Mouse (Mus musculus): ENCODE data around the gene BC049352. TPM values are rescaled to one million over a fixed set of nuclear protein-coding genes. Genes with fewer than 3 reads are reported as not detected.

BC049352 gene
- polyA plus RNA-seq, 1 experiment from 2014 or later, result not detected

DNA sequence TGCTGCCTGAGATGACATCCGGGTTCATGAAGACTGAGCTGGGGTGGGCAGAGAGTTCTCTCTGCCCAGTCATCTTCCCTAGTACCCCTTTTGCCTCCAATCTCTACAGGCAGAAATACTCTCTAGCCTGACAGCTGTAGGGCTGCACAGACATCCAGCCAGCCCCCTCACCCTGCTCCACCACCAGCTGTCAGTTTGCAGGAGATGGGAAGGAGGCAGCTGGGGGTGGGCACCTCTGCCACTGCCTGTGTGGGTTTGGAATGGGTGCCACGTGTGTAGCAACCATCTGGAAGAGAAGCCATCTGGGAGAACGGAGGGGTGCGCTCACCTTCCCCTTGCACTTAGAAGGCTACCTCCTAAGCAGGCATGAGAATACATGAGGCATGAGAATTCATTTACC lies 3.4 kb downstream of the BC049352 start:
- Histone ChIP-seq H3K9me3 (ENCODE audit: control insufficient read depth, low read length) (no peaks in the 10 kb centered on the region), H3K9ac (ENCODE audit: low read length) (no peak overlapping the region), H3K4me3 (ENCODE audit: low read depth, low read length) (no peak overlapping the region), H3K4me2 (no peak overlapping the region), H3K4me1 (ENCODE audit: control insufficient read depth, insufficient read depth, low read length) (no peaks in the 10 kb centered on the region), H3K27ac (ENCODE audit: low read depth, low read length) (no peak overlapping the region), H3K36me3 (ENCODE audit: control insufficient read depth, insufficient read depth, low read length) (no peaks in the 10 kb centered on the region), H3K27me3 (ENCODE audit: control insufficient read depth, insufficient read depth, low read length) (no peaks in the 10 kb centered on the region)
- ATAC-seq (ENCODE audit: low FRiP score), result no peak
- DNase-seq (ENCODE audit: low spot score, missing footprints), result no peak
- 78% methylated on average over 4 of the region's 4 CpGs for WGBS

DNA sequence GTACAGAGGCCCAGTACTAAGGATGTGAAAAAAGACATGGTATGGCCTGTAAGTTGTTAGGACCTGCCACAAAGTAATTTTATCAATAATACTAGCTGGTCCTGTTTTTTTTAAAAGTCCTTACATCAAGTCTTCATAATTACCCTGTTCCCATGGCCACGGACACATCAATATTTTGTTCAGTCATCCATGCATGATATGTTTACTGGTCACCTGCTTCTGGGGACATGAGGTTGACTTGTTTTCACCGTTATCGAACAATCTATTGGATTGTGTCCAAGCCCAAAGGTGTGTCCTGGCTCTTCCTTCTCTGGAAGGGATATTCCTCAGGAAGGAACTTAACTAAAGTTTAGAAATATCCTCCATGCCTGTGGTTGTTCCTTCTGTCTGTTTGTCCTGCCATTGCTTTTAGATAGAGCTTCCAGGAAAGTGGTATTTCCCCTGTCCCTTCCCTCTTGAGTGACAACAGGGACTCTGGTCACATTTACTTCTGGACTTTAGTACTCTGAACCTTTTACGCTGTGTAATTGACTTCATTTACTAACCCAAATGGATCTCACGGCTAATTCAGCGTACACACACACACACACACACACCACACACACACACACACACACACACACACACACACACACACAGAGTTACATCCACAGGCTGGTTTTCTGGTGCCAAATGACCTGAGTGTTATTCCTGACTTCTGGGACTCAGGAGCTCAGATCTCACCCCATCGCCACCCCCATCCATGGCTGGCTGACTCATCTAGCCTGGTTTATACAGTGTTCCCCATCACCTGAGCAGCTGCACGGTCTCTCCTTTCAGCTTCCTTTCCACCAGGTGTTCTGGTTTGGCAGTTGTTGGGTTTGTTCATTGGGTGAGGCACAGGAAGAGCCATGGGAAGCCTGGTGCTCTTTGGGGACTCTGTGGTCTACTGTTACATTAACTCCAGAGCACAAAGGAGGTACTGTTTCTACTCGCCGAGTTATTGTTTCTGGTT lies 7.1 kb downstream of the BC049352 start:
- Histone ChIP-seq H3K9ac (ENCODE audit: low read length) (no peak overlapping the region), H3K27ac (ENCODE audit: low read depth, low read length) (no peak overlapping the region), H3K27me3 (ENCODE audit: control insufficient read depth, insufficient read depth, low read length) (no peaks in the 10 kb centered on the region), H3K4me2 (no peak overlapping the region), H3K36me3 (ENCODE audit: control insufficient read depth, insufficient read depth, low read length) (no peaks in the 10 kb centered on the region), H3K4me3 (ENCODE audit: low read depth, low read length) (no peak overlapping the region), H3K9me3 (ENCODE audit: control insufficient read depth, low read length) (no peaks in the 10 kb centered on the region), H3K4me1 (ENCODE audit: control insufficient read depth, insufficient read depth, low read length) (no peaks in the 10 kb centered on the region)
- no peak for ATAC-seq (ENCODE audit: low FRiP score)
- DNase-seq (ENCODE audit: low spot score, missing footprints), result no peak
- 92% methylated on average over 10 of the region's 10 CpGs for WGBS

DNA sequence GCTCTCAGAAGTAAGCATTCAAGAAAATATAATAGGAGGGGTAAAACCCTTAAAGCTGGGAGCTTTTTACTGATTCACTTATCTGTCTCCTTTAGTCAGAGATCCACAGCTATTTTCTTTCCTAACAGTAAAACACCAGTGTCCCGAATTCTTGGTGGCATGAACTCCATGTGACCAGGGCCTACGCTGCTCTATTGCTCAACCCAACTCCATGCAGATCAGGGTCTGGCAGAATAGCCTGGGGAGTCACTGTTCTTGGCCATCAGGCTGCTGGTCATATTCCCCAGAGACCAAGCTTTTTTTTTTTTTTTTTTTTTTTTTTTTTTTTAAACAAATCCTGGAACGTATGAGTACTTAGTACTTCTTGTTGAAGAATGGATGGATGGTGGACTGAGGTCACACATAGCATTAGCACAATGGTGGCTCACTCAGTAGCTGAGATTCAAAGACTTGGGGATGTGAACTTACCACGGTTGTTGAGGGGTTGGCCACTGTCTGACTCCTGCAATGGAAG lies 7.9 kb downstream of the BC049352 start:
- 83% methylated on average over 4 of the region's 4 CpGs for WGBS
- no peaks in the 10 kb centered on the region for H3K9me3 ChIP-seq (ENCODE audit: control insufficient read depth, low read length)
- no peaks in the 10 kb centered on the region for H3K27me3 ChIP-seq (ENCODE audit: control insufficient read depth, insufficient read depth, low read length)
- H3K36me3 ChIP-seq (ENCODE audit: control insufficient read depth, insufficient read depth, low read length), result no peaks in the 10 kb centered on the region
- no peak overlapping the region for H3K27ac ChIP-seq (ENCODE audit: low read depth, low read length)
- H3K4me2 ChIP-seq, result no peak overlapping the region
- H3K4me1 ChIP-seq (ENCODE audit: control insufficient read depth, insufficient read depth, low read length), result no peaks in the 10 kb centered on the region
- no peak for DNase-seq (ENCODE audit: low spot score, missing footprints)
- ATAC-seq (ENCODE audit: low FRiP score), result no peak
- H3K4me3 ChIP-seq (ENCODE audit: low read depth, low read length), result no peak overlapping the region
- no peak overlapping the region for H3K9ac ChIP-seq (ENCODE audit: low read length)

DNA sequence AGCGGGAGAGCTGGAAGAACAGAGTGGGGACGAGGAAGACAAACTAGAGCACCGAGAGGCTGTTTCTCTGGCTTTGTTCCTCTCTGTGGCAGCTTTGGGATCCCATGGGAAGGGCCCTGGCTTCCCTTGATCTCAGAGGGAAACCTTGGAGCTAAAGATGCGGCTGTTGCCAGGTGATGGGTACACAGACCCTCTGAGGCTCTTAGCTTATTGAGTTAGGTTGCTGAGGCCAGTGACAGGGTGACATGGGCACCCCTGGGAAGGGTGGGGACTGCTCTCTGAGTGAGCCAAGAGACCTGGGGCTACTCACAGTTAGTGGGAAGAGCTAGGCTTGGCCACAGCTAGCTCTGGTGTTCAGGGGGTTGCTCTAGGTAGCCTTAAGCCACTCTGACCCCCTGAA lies 13.7 kb downstream of the BC049352 start:
- H3K9me3 ChIP-seq (ENCODE audit: control insufficient read depth, low read length), result no peaks in the 10 kb centered on the region
- H3K36me3 ChIP-seq (ENCODE audit: control insufficient read depth, insufficient read depth, low read length), result no peaks in the 10 kb centered on the region
- H3K9ac ChIP-seq (ENCODE audit: low read length), result no peak overlapping the region
- no peak overlapping the region for H3K4me2 ChIP-seq
- H3K27ac ChIP-seq (ENCODE audit: low read depth, low read length), result no peak overlapping the region
- H3K27me3 ChIP-seq (ENCODE audit: control insufficient read depth, insufficient read depth, low read length), result no peaks in the 10 kb centered on the region
- DNase-seq (ENCODE audit: low spot score, missing footprints) (no peak), ATAC-seq (ENCODE audit: low FRiP score) (no peak)
- no peaks in the 10 kb centered on the region for H3K4me1 ChIP-seq (ENCODE audit: control insufficient read depth, insufficient read depth, low read length)
- WGBS, result 63% methylated on average over 4 of the region's 4 CpGs
- H3K4me3 ChIP-seq (ENCODE audit: low read depth, low read length), result no peak overlapping the region

DNA sequence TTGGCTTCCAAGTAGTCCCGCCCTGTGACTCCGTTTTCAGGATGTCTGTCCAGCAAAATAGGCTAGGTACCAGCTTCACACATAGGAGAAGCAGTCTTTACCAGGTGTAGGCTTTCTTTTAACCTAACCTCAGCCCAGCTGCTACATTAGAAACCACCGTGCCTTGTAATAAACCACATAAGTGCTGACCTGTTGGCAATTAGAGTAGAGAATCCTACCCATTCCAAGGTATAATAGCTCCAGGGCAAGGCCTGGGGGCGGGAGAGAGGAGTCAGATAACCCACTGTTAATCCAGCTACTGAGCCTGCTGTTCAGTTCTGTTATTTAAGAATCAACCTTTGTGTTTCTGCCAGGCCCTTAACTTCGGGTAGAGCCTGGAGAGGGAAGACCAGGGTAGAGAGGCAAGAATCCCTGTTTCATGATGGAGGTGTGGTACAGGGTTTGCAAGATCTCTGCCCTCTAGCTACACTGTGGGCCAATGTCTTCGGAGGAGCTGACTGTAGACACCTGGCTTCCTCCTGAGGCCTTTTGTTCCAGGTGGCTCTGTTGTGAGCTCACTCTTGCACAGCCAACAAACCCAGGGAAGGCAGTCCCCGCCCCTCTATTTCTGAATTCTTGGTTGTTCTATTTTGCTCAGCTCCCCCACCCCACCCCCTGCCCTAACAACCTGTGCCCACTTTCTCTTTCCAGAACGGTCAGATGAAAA lies 14.5 kb downstream of the BC049352 start:
- ATAC-seq (ENCODE audit: low FRiP score) (no peak), DNase-seq (ENCODE audit: low spot score, missing footprints) (no peak)
- Histone ChIP-seq H3K27me3 (ENCODE audit: control insufficient read depth, insufficient read depth, low read length) (no peaks in the 10 kb centered on the region), H3K9ac (ENCODE audit: low read length) (no peak overlapping the region), H3K36me3 (ENCODE audit: control insufficient read depth, insufficient read depth, low read length) (no peaks in the 10 kb centered on the region), H3K27ac (ENCODE audit: low read depth, low read length) (no peak overlapping the region), H3K4me1 (ENCODE audit: control insufficient read depth, insufficient read depth, low read length) (no peaks in the 10 kb centered on the region), H3K4me2 (no peak overlapping the region), H3K4me3 (ENCODE audit: low read depth, low read length) (no peak overlapping the region), H3K9me3 (ENCODE audit: control insufficient read depth, low read length) (no peaks in the 10 kb centered on the region)
- WGBS, result 71% methylated on average over 8 of the region's 8 CpGs

DNA sequence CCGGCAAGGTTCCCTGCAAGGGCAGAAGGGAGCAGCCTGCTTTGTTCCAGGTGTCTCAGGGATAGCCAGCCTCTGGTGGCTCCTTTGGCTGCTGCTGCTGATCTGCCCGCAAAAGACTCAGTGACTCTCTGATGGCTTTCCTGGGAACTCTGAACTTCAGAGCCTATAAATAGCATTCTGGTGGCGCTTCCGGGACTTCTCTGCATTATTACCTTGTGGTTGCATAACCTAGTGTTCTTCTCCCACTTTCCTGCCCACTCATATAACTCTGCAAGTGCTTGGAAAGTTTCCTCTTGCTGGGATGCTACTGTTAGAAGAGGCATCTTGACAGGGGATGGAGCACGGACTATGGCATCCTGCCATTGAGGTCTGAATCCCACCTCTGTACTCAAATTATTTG lies 15.7 kb downstream of the BC049352 start:
- no peak overlapping the region for H3K4me3 ChIP-seq (ENCODE audit: low read depth, low read length)
- DNase-seq (ENCODE audit: low spot score, missing footprints) (no peak), ATAC-seq (ENCODE audit: low FRiP score) (no peak)
- WGBS, result 88% methylated on average over 5 of the region's 5 CpGs
- H3K4me1 ChIP-seq (ENCODE audit: control insufficient read depth, insufficient read depth, low read length), result no peaks in the 10 kb centered on the region
- H3K4me2 ChIP-seq, result no peak overlapping the region
- no peaks in the 10 kb centered on the region for H3K36me3 ChIP-seq (ENCODE audit: control insufficient read depth, insufficient read depth, low read length)
- no peak overlapping the region for H3K9ac ChIP-seq (ENCODE audit: low read length)
- no peak overlapping the region for H3K27ac ChIP-seq (ENCODE audit: low read depth, low read length)
- no peaks in the 10 kb centered on the region for H3K9me3 ChIP-seq (ENCODE audit: control insufficient read depth, low read length)
- no peaks in the 10 kb centered on the region for H3K27me3 ChIP-seq (ENCODE audit: control insufficient read depth, insufficient read depth, low read length)

DNA sequence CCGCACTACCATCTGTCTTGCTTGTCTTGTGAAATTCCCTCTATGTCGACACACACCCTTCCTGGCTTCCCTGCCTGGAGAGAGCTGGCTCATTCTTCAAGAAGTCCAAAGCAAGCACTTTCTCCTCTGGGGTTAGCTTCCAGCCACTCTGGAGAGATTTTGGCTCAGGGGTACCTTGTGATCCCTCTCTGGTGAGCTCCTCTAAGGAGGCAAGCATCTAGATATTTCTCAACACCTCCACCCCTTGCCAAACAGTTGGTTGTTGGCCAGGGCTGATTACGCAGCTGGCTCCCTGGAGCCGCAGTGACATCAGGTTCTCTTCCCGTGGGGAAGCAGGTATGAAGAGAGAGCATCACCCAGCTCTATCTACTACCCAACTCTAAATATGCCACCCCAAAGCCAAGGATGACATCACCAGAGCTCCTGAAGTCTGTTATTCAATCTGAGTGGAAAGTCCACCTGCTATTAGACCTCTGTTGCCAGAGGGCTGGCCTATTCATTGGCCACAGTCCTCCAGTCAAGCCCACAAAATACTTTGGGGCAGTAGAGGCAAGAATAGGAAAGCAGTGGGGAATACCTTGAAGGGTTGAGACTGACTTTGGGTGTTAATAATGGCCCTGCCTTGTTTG lies 19.6 kb downstream of the BC049352 start:
- Histone ChIP-seq H3K4me1 (ENCODE audit: control insufficient read depth, insufficient read depth, low read length) (no peaks in the 10 kb centered on the region), H3K36me3 (ENCODE audit: control insufficient read depth, insufficient read depth, low read length) (no peaks in the 10 kb centered on the region), H3K9ac (ENCODE audit: low read length) (no peak overlapping the region), H3K27me3 (ENCODE audit: control insufficient read depth, insufficient read depth, low read length) (no peaks in the 10 kb centered on the region), H3K4me2 (no peak overlapping the region), H3K4me3 (ENCODE audit: low read depth, low read length) (no peak overlapping the region), H3K27ac (ENCODE audit: low read depth, low read length) (no peak overlapping the region), H3K9me3 (ENCODE audit: control insufficient read depth, low read length) (no peaks in the 10 kb centered on the region)
- DNase-seq (ENCODE audit: low spot score, missing footprints) (no peak), ATAC-seq (ENCODE audit: low FRiP score) (no peak)
- 83% methylated on average over 5 of the region's 5 CpGs for WGBS

DNA sequence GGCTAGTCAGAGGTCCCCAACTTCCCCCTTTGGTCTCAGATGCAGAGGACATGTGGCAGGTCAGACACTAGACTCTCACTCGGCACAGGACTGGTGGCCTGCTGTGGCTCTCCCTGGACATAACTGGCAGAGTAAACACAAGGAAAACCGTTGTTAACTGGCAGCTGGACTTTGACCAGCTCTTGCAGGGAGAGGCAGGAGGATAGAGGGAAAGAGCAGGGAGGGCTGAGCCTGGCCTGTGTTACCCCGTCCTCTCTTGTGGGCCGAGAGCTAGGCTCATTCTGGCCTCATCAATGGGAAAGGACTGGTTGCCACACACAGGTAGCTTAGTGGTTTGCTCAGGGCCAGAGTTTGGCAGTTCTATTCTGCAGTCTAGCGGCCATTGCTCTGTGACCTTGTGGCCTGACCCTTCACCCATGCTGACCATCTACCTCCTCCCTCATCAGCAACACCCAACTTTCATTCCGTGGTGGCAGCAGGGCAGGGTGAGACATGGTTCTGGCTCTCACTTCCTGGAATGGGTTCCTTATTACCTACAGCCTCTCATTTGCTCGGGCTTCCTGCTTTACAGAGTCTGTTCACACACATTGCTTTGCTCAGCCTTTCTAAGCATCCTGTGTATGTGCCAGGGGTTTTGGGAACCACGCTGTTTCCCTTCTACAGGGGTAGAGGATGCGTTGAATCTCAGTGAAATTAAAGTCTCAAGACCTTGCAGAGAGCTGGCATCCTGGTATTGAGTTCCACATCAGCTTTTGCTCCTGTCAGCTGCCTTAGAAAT lies 20.4 kb downstream of the BC049352 start:
- Histone ChIP-seq H3K4me2 (no peak overlapping the region), H3K9ac (ENCODE audit: low read length) (no peak overlapping the region), H3K4me3 (ENCODE audit: low read depth, low read length) (no peak overlapping the region), H3K4me1 (ENCODE audit: control insufficient read depth, insufficient read depth, low read length) (no peaks in the 10 kb centered on the region), H3K36me3 (ENCODE audit: control insufficient read depth, insufficient read depth, low read length) (no peaks in the 10 kb centered on the region), H3K27ac (ENCODE audit: low read depth, low read length) (no peak overlapping the region), H3K9me3 (ENCODE audit: control insufficient read depth, low read length) (no peaks in the 10 kb centered on the region), H3K27me3 (ENCODE audit: control insufficient read depth, insufficient read depth, low read length) (no peaks in the 10 kb centered on the region)
- DNase-seq (ENCODE audit: low spot score, missing footprints) (no peak), ATAC-seq (ENCODE audit: low FRiP score) (no peak)
- WGBS, result 80% methylated on average over 9 of the region's 9 CpGs

Data from midbrain, embryonic 11.5 days (tissue).